Mouse (Mus musculus): ENCODE measurements around the gene Ifrd2.

Gene Ifrd2

GRCm38 (mm10) chr9:107640257-107640772 is 52.9 kb downstream of the Ifrd2 start:
- no peak for DNase-seq (ENCODE audit: low spot score)

- DNase-seq (ENCODE audit: low spot score): no peak
These were observed 54.2 kb downstream of the Ifrd2 start for GRCm38 (mm10) chr9:107641666-107642065.

Measured in retina, embryonic 14.5 days (tissue).